Mouse (Mus musculus) naive thymus-derived CD4-positive, alpha-beta T cell, adult 5 months (primary cell): Measurements from ENCODE around the gene Gon4l. TPM values are rescaled to one million over a fixed set of nuclear protein-coding genes. Genes with fewer than 3 reads are reported as not detected.

ENCODE experiments used
- polyA plus RNA-seq: library from polyadenylated mRNA; unstranded; fragments of 100-300 nt; shearing (Covaris generic); gene quantifications from one replicate; pipeline ENCODE4 v1.2.1, GENCODE M21; 2017

Gene Gon4l
- polyA plus RNA-seq = 26.7 TPM

GRCm38 (mm10) chr3:88834951-88835491 is at the start of gene Gon4l:
Gene Gon4l (plus strand): TSS chr3:88835231.

GRCm38 (mm10) chr3:88913511-88914383 is 78.7 kb downstream of the Gon4l start, which contains the start of gene Msto1:
Gene Msto1 (minus strand): TSS chr3:88913999.

GRCm38 (mm10) chr3:88950576-88951326 is 115.7 kb downstream of the Gon4l start, which contains the start of the genes Ash1l and Dap3:
Gene Ash1l (plus strand): TSS chr3:88950622.
Gene Dap3 (minus strand): TSS chr3:88951181.

Other genes starting within 250 kb of the Gon4l start
- gene Arhgef2, start 229.3 kb upstream of the Gon4l start, polyA plus RNA-seq = 64.4 TPM
- not detected for gene Rxfp4, start 182.1 kb upstream of the Gon4l start, polyA plus RNA-seq
- 155 TPM for gene Khdc4, start 149.4 kb upstream of the Gon4l start, polyA plus RNA-seq
- gene Rit1, start 118.4 kb upstream of the Gon4l start, polyA plus RNA-seq = 27.8 TPM
- 18.1 TPM for gene Syt11, start 60.1 kb upstream of the Gon4l start, polyA plus RNA-seq
- gene Msto1, start 78.8 kb downstream of the Gon4l start, polyA plus RNA-seq = 10.8 TPM
- 40.8 TPM for gene Ash1l, start 115.4 kb downstream of the Gon4l start, polyA plus RNA-seq
- 146 TPM for gene Dap3, start 116.0 kb downstream of the Gon4l start, polyA plus RNA-seq